Mouse (Mus musculus) c-Kit-positive CD71-negative TER-119-negative erythroid progenitor cells, embryonic 14.5 days (primary cell): ENCODE measurements around the gene Lin54.
A peak's percentile ranks its signal among the peaks of the same experiment; 100 is the strongest.

Source experiments
- DNase-seq: peaks from one replicate; pipeline ENCODE4 v3.0.0-alpha.2; 2013; ENCODE audit warnings: low read depth

Gene Lin54

GRCm38 (mm10) chr5:100418077-100418476 is 82.4 kb downstream of the Lin54 start:
- DNase-seq, result no peak

- peak; percentile 90 for DNase-seq
Measured at GRCm38 (mm10) chr5:100415761-100416590, 84.5 kb downstream of the Lin54 start, which contains the start of gene Sec31a. TSS of gene Sec31a (minus strand) at chr5:100416234.

GRCm38 (mm10) chr5:100414474-100415196 is 85.8 kb downstream of the Lin54 start:
- DNase-seq, result no peak

GRCm38 (mm10) chr5:100412886-100413285 is 87.6 kb downstream of the Lin54 start:
- DNase-seq, result no peak

GRCm38 (mm10) chr5:100410281-100410680 is 90.2 kb downstream of the Lin54 start:
- no peak for DNase-seq

GRCm38 (mm10) chr5:100408485-100408884 is 92.0 kb downstream of the Lin54 start:
- DNase-seq, result no peak

GRCm38 (mm10) chr5:100396753-100397152 is 103.7 kb downstream of the Lin54 start:
- DNase-seq, result no peak

- DNase-seq, result no peak
Measured at GRCm38 (mm10) chr5:100393681-100394080, 106.8 kb downstream of the Lin54 start.

- DNase-seq, result no peak
Measured at GRCm38 (mm10) chr5:100392436-100392955, 107.9 kb downstream of the Lin54 start.
